ENCODE assay signal across 8 mouse cellular contexts in the genomic region with DNA sequence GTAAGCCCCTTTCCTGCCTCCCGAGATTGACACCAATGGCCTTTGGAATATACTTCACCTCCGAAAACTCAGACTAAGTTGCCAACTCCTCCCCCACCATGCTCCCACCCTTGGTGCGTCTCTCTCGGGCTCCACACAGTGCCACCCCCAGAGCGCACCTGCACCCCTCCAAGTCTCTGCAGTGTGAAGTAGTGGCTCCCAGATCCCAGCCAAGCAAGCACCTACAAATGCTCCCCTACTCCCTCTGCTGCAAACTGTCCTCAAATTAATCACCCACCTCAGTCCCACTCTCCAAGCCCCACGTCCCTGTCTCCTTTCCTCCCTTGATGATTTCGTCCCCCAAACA. TPM values are rescaled to one million over a fixed set of nuclear protein-coding genes. Genes with fewer than 3 reads are reported as not detected.
DNase-seq lines count a peak whose midpoint lies in the region; ATAC-seq and TF ChIP-seq lines count a peak whose summit lies in the region.

No protein-coding gene starts in this region.

- H3K27me3 ChIP-seq in forebrain, postnatal 0 days (ENCODE audit: insufficient read depth, low read length), result no peaks in the 10 kb centered on the region
- H3K27me3 ChIP-seq in liver, embryonic 14.5 days (ENCODE audit: control insufficient read depth, insufficient read depth, low read length), result peaks cover 4% of the 10 kb centered on the region
- H3K27me3 ChIP-seq in stomach, embryonic 16.5 days (ENCODE audit: control insufficient read depth, insufficient read depth, low read length), result peaks cover 4% of the 10 kb centered on the region; the same call in 1 of the 2 replicates

- peak overlapping the region; percentile 99 for H3K4me2 ChIP-seq in forebrain, postnatal 0 days (ENCODE audit: low read depth)
- H3K4me2 ChIP-seq in liver, embryonic 14.5 days (ENCODE audit: low read depth), result peak overlapping the region; percentile 66
- H3K4me2 ChIP-seq in stomach, embryonic 16.5 days (ENCODE audit: low read depth, low read length), result peak overlapping the region; percentile 97

- ATAC-seq in forebrain, postnatal 0 days, result peak; percentile 49
- no peak for ATAC-seq in liver, embryonic 14.5 days (ENCODE audit: insufficient read depth)
- ATAC-seq in stomach, embryonic 16.5 days (ENCODE audit: insufficient read depth, low FRiP score), result 0 out of 2 replicates have a peak, but pooled peaks have one; percentile 18

- no peak for TF ChIP-seq EP300 in liver, embryonic 14.5 days (IDR thresholded peaks at IDR 0.05; ENCODE audit: low read depth)

- H3K36me3 ChIP-seq in forebrain, postnatal 0 days (ENCODE audit: insufficient read depth), result no peaks in the 10 kb centered on the region
- H3K36me3 ChIP-seq in liver, embryonic 14.5 days (replicated peaks; ENCODE audit: control insufficient read depth, insufficient read depth, low read depth), result no peaks in the 10 kb centered on the region
- no peaks in the 10 kb centered on the region for H3K36me3 ChIP-seq in stomach, embryonic 16.5 days (ENCODE audit: control insufficient read depth, insufficient read depth, low read length)

- H3K9ac ChIP-seq in forebrain, postnatal 0 days, result peak overlapping the region; percentile 57
- no peak overlapping the region for H3K9ac ChIP-seq in liver, embryonic 14.5 days (replicated peaks)
- H3K9ac ChIP-seq in stomach, embryonic 16.5 days (ENCODE audit: low read length), result peak overlapping the region; percentile 67

- H3K4me1 ChIP-seq in forebrain, postnatal 0 days (ENCODE audit: insufficient read depth), result no peaks in the 10 kb centered on the region
- H3K4me1 ChIP-seq in liver, embryonic 14.5 days (replicated peaks; ENCODE audit: control insufficient read depth in 2 of 2, insufficient read depth in 2 of 2, low read length in 1 of 2), result no peaks in the 10 kb centered on the region
- H3K4me1 ChIP-seq in stomach, embryonic 16.5 days (ENCODE audit: control insufficient read depth, insufficient read depth, low read length), result peaks cover 5% of the 10 kb centered on the region; the same call in 1 of the 2 replicates

- WGBS in forebrain, postnatal 0 days, result under 1% methylated on average over 7 of the region's 7 CpGs
- WGBS in liver, embryonic 14.5 days (ENCODE audit: insufficient replicate concordance), result 0% methylated on average over 7 of the region's 7 CpGs
- WGBS in stomach, embryonic 16.5 days, result under 1% methylated on average over 7 of the region's 7 CpGs

- TF ChIP-seq CTCF in gastrocnemius, adult 2 months (IDR thresholded peaks at IDR 0.05), result no peak
- no peak for TF ChIP-seq CTCF in forebrain, postnatal 0 days (IDR thresholded peaks at IDR 0.05; ENCODE audit: low read depth)
- no peak for TF ChIP-seq CTCF in liver, embryonic 14.5 days (IDR thresholded peaks at IDR 0.05; ENCODE audit: low read depth)

- peak overlapping the region; percentile 75 for H3K4me3 ChIP-seq in gastrocnemius, adult 2 months
- H3K4me3 ChIP-seq in forebrain, postnatal 0 days (ENCODE audit: low read depth, low read length), result peak overlapping the region; percentile 54
- peak overlapping the region; percentile 31 to 38 for H3K4me3 ChIP-seq in liver, embryonic 14.5 days (ENCODE audit: insufficient read depth in 1 of 2, low read depth in 2 of 2, low read length in 2 of 2)
- H3K4me3 ChIP-seq in stomach, embryonic 16.5 days (replicated peaks; ENCODE audit: low read length), result peak overlapping the region; percentile 65

- DNase-seq in gastrocnemius, adult 2 months, result no peak
- no peak for DNase-seq in gastrocnemius, adult 18-20 months (ENCODE audit: low spot score)
- peak; percentile 27 for DNase-seq in right cerebral cortex, postnatal 25 days
- DNase-seq in right cerebral cortex, postnatal 10 days (ENCODE audit: low spot score in 2 of 2), result no peak
- no peak for DNase-seq in forebrain, postnatal 0 days
- DNase-seq in liver, embryonic 14.5 days (ENCODE audit: low read depth in 3 of 3, low spot score in 3 of 3), result no peak
- DNase-seq in layer of hippocampus, postnatal 36 days, result no peak

- no peaks in the 10 kb centered on the region for H3K9me3 ChIP-seq in forebrain, postnatal 0 days (ENCODE audit: low read length)
- no peaks in the 10 kb centered on the region for H3K9me3 ChIP-seq in liver, embryonic 14.5 days (ENCODE audit: control insufficient read depth, low read length)
- no peaks in the 10 kb centered on the region for H3K9me3 ChIP-seq in stomach, embryonic 16.5 days (replicated peaks; ENCODE audit: control insufficient read depth, low read length)

- no peak overlapping the region for H3K27ac ChIP-seq in gastrocnemius, adult 2 months
- no peak overlapping the region for H3K27ac ChIP-seq in forebrain, postnatal 0 days (ENCODE audit: low read depth, low read length)
- H3K27ac ChIP-seq in liver, embryonic 14.5 days, result no peak overlapping the region
- H3K27ac ChIP-seq in stomach, embryonic 16.5 days (ENCODE audit: low read length), result no peak overlapping the region

- intact Hi-C loops in gastrocnemius, adult 2 months (cut with DNase I), result no loop called here

RNA-seq across cellular contexts. Expression of a gene that starts 0.7 kb away (rescaled TPM):
- under 1 TPM; 0.05 to 0.61 TPM for total RNA-seq in gastrocnemius, adult 2 months (2021)
- under 1 TPM; 0.57 to 0.71 TPM for total RNA-seq in gastrocnemius, adult 18-20 months (2021)
- total RNA-seq in forebrain, postnatal 0 days (2014; rRNA removed), result 1.6 and 2.7 TPM in 2 replicates
- 0.77 and 0.91 TPM in 2 replicates for polyA plus RNA-seq in forebrain, postnatal 0 days (2015; fragmentation: Nextera tagmentation; extraction: Ambion mirVana)
- polyA plus RNA-seq in liver, embryonic 14.5 days (2012; rRNA removed), result 0.01 and 0.02 TPM in 2 replicates
- 0.01 and 0.15 TPM in 2 replicates for polyA plus RNA-seq in liver, embryonic 14.5 days (2014; fragmentation: Nextera tagmentation; extraction: Ambion mirVana)
- polyA plus RNA-seq in stomach, embryonic 16.5 days (2015; fragmentation: Nextera tagmentation; extraction: Ambion mirVana), result 1.1 and 1.6 TPM in 2 replicates
- 10 to 100 TPM; 12.9 to 13.8 TPM for total RNA-seq in layer of hippocampus, postnatal 36 days (2021)
